Mouse (Mus musculus): ENCODE measurements around the gene Tgm2.

DNA sequence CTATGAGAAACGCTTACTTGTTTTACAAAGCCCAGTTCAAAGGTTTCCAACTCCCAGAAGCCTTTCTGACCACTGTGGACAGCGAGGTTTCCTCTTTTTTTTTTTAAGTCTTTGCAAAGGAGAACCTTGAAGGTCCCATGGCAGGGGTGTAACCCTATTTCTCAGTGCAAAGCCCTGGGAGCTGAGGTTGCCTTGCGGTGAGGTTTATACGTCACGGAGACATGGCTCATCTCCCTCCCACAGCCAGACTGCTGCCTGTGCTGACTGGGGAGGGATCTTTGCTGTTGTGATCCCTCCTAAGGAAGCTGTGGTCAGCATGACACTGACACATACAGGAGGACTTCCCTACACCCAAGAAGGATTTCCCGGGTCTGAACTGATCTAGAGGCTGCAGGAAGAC lies 13.2 kb downstream of the Tgm2 start:
- TF ChIP-seq CTCF (IDR thresholded peaks at IDR 0.05; ENCODE audit: control insufficient read depth, insufficient read depth, insufficient replicate concordance, low read depth, low read length) (no peak), POLR2A (IDR thresholded peaks at IDR 0.05; ENCODE audit: control insufficient read depth, low read depth, low read length) (no peak)

Measured in testis, adult 2 months (tissue).